Mouse (Mus musculus) WW6 (cell line): ENCODE data around the gene Thoc5.
A peak's percentile ranks its signal among the peaks of the same experiment; 100 is the strongest.

ENCODE experiments used
- DNase-seq: peaks from one replicate; pipeline ENCODE4 v3.0.0-alpha.2; 2013; ENCODE audit warnings: low read depth, low spot score

Thoc5 gene

GRCm38 (mm10) chr11:4906231-4906630, 11.1 kb downstream of the Thoc5 start:
- DNase-seq = no peak

DNA sequence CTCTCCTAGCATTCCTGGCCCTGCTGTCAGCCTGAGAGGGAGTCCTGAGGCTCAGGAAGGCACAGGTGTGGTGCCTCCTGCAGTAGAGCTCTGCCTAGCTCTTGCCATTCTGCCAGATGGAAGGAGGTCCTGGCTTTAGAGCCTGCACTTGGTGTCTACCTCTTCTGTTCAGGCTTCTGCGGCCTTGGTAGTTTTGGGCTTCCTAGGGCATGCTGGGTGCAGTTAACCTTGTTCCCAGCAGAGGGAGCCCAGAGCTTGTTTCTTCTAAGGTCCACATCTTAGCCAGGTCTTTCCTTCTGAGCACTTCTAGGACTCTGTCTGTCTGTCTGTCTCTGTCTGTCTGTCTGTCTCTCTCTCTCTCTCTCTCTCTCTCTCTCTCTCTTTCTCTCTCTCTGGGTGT, 20.9 kb downstream of the Thoc5 start:
- peak; percentile 42 for DNase-seq

DNA sequence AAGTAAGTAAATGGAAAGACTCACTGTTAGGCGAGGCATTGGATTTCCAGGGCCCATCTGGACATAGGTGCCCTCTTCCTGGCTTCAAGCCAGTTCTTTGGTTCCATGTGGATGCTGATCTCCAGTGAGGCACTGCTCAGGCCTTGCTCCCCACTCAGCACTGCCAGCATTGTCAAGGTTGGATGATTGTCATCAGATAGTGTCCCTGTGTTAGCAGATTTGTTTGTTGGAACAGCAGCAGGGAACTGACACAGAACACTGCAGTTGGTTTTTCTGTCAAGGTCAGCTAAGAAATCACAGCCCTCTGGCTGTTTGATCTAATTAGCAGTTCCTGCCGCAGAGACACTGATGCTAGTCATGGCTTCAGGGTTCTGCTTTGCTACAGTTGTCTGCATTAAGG, 26.2 kb downstream of the Thoc5 start:
- no peak for DNase-seq

GRCm38 (mm10) chr11:4921751-4922150, 26.6 kb downstream of the Thoc5 start:
- DNase-seq = no peak

GRCm38 (mm10) chr11:4927224-4927623, 32.1 kb downstream of the Thoc5 start:
- DNase-seq = no peak

DNA sequence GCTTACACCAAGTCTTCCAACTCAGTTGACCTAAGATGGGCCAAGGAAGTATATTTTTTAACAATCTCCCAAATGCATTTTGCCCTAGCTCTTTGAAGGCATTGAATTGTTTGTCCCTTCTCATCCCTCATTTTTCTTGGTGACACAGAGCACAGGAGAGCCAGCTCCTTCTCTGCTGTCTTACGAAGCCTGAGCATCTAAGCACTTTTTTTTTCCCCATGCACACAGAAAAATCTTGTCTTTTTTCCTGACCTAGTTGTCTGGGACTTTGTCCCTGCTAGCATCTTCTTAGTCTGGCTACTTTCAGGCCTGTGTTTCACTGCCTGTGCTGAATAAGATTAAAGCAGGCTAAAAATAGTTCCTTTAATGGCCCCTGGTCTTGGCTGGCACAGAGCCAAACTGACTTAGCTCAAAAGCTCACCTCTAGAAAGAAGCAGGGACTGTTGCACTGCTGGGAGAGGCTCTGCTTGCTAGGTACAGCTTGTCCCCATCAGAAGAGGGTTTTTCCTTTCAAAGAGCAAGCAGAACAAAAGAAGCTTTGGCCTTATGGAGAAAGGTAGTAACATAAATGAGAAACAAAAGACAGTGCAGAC, 36.0 kb downstream of the Thoc5 start:
- DNase-seq = no peak

DNA sequence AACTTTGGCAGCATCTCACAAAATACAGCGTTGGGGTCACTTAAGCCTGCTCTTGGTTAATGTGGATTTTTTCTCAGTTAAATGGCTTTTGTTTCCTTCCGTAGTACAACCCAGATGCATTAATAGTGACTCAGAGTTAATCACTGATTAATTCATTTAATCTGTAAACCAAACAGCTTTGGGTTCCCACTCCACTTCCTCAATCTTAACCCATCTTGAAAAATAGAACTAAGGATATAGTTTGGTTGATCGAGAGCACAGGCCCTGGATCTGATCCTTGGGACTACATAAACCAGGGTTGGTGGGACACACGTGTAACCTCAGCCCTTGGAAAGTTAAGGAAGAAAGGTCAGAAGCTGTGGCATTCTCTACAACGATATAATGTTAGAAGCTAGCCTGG, 41.1 kb downstream of the Thoc5 start:
- no peak for DNase-seq

- DNase-seq = no peak
These were observed 51.4 kb downstream of the Thoc5 start for GRCm38 (mm10) chr11:4946530-4946929.

DNA sequence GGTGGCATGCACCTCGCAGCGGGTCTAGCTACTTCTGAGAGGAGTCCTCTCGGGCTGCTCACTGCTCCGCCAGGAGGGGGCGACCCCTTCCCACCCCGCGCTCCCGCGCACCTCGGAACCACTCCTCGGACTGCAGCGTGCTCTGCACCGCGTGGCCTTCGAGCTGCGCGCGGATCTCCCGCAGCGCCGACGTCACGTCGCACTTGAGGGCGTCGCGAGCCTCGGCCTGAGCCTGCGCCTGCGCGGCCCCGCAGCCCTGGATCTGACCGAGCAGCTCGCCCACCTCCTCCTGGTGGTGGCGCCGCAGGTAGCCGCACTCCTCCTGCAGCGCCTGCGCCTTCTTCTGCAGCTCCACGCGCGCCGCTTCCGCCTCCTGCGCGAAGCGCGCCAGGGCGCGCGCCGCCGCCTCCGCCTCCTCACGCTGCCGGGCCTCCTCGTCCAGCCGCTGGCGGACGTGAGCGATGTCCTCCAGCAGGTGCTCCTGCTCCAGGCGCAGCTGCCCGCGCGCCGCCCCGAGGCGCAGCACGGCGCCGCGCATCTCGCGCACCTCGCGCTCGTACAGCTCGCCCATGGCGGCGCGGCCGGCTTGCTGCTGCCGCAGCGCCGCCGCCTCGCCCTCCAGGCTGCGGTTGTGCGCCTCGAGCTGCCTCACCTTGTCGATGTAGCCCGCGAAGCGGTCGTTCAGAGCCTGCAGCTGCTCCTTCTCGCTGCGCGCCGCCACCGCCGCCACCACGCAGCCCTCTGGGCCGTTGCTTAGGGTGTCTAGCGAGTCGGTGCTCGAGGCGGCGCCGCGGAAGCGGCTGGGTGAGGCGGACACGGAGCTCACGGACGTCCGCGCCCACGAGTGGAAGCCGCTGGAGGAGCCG, 52.1 kb downstream of the Thoc5 start:
- DNase-seq = peak; percentile 93

DNA sequence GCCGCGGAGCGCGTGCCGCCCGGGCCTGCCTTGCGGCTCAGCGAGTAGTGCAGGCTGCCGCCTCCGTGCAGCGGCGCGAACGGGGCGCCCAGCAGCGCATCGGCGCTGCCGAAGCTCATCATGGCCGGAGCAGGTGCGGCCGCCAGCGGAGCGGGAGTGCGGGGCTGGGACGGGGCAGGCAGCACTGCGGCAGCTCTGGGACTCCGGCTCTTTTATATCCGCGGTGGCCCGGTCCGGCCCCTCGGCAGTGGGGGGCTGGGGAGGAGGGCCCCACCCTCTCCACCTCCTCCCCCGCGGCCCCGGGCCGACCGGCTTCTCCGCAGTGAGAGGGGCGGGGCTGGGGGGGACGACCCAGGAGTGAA, 52.7 kb downstream of the Thoc5 start, which contains the start of gene Nefh:
TSS of gene Nefh (minus strand) at position 252 of the 362 bp plus-strand sequence.
- no peak for DNase-seq

DNA sequence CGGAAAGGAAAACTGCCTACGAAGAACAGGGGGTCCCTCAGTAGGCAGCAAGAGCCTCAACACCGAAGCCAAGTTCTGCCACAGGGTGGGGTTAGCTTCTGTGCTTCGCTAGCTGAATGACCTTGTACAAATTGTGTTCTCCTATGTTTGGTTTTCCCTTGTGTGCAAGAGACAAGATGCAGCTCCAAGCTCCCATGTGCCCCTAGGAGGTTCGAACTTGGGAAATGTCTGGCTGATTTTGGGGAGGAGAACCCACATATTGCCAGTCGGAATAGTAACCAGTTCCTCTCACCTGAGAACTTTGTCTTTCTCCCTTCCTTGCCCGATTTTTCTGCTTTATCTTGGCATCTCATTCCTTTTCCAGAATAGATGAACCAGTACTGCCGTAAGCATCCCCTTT, 53.7 kb downstream of the Thoc5 start:
- no peak for DNase-seq

DNA sequence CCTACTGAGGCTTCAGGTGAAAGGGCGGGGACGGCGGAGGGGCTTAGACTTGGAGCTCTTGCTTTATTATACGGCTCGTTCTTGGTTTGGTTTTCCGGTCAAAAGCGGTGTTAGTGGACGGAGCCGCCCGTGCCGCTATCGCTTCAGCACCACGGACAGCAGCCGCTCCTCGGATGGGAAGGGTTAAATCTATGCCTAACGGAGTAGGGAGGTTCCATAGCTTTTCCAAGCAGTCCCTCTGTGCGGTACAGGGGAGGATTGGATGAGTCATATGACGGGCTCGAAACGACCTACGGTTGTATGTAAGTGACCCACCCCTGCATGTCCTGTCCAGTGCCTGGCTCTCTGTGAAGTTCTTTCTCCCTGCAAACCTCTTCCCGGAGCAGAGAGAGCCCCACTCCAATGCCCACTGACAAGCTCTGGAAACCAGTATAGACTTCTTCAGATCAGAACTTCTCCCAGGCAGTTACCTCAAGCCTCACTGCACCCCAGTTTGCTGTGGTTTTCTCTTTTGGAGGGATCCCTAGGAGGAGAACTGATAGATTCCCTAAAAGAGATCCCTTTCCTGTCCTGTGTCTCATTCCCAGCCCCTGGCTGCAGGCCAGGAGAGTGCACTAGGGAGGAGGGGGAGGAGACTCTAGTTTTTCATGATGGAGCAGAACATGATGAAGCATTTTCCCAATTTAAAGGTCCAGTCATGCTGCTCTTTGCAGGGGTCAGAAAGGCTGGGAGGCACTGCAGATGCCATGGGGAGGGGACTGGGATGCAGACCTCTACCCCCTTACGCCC, 54.3 kb downstream of the Thoc5 start:
- no peak for DNase-seq

- DNase-seq = no peak
These were observed 58.3 kb downstream of the Thoc5 start for GRCm38 (mm10) chr11:4953401-4953800.

DNA sequence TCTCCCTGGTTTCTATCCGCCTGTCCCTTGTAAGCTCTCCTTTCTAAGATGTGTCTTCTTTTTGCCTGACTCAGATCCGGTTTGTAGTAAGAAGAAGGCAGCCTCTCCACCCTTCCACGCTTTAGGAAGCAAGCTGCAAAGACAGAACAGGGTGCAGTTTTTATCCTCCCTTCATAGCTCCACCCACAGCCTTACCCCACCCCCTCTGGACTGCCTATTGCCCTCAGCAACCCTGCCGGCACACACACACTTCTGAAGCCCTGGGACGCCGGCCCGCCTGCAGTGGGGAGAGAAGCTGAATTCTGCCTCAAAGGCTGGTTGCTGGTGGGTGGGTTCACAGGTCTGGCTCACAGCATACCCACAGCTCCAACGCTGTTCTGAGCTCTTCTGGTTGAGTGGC, 58.8 kb downstream of the Thoc5 start:
- DNase-seq = no peak

DNA sequence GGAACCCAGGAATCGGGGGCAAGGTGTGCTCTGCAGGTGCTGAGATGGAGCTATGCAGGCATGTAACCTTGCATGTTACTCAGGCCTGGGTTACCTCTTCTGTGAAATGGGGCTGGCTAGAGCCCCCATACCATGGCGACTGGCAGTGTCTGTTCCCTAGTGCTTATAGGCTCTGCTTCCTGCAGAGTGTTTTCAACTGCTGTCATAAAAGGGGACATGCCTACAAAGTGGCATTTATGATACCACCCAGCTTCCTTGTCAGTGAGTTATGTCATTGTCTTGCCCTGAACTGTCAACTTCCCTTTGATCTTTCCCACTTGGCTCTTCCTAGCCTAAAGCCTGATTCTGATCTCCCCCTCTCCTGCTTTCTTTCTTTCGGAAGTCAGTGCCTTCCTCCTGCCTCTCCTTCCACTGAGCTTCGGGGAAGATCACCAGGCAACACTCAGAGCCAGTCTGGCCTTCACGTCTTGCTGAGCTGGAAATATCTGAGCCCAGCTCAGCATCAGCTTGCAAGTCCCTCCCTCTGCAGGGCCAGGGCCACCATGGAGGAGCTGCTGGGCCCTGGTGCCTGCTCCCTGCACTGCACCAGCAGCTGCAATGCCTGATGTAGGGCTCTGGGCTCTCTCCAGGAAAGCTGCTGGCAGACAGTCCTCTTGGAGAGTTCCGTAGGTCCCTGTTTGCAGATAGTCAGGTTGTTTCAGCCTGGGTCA, 68.1 kb downstream of the Thoc5 start:
- no peak for DNase-seq

DNA sequence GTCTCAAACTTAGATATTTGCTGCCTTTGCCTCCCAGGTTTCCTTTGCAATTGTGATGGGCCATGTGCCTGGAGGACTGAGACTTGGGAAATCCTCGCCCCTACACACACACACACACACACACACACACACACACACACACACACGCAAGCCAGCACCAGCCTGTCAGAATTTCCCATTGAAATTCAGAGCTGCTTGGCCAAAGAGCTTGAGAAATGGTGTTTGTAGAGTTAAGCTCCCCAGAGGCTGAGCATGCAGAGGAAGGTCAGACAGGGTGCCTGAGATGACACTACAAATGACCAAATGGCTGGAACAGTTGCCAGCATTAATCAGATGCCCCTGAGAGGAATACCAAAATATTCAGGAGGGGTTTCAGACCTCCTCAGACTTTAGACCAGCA, 71.2 kb downstream of the Thoc5 start:
- DNase-seq = no peak

DNA sequence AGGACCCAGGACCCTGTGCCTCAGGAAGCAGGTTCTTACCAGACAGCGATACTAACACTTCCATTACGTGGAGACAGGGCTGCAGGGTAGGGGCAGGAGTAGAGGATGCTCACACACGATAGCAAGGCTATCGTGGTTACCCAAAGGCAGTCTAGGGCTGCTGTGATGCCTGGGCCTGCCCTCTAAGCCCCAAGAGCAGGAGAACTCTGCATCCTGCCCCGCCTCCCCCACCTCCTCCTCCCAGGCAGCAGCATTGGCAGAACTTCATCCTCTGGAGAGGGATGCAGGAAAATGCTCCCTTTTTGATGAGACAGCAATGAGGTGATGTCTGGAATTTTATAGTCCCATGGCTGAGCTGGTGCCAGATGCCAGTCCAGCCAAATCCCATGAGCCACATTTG, 71.8 kb downstream of the Thoc5 start:
- no peak for DNase-seq

DNA sequence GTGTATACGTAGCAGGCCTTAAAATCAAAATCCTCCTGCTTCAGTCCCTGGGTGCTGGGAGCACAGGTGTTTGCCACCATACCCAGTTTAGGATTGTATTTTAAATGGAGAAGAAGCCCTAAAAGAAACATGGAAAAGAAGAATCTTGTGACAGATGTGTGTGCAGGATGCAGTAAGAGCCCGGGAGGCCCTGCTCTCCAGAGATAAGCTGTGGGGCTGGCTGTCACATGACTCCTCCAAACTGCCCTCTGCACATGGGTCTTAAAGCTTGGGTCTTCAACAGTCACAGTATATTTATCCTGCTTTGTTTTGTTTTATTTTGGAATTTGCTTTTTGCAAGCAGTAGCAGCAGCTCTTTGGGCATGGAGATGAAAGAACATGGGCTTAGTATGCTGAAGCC, 72.4 kb downstream of the Thoc5 start:
- DNase-seq = no peak

DNA sequence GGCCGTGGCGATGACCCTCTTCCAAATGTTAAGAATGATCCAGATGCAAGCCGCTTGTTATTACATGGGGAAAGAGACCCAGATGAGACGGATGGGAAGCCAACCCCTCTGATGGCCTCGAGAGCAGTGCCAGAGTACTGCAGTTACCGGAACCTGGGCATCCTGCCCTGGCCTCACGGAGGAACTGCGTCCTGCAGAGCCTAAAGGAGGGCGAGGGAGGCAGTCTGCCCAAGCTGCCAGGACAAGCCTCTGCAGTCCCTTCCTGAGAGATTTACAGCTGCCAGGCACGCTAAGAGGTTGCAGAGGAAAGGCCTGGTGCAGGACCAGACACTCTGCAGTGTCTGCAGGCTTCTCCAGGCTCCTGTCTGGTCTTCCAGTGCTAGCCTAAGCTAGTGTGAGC, 73.3 kb downstream of the Thoc5 start:
- no peak for DNase-seq

- DNase-seq = no peak
These were observed 78.1 kb downstream of the Thoc5 start for GRCm38 (mm10) chr11:4972967-4973870.

DNA sequence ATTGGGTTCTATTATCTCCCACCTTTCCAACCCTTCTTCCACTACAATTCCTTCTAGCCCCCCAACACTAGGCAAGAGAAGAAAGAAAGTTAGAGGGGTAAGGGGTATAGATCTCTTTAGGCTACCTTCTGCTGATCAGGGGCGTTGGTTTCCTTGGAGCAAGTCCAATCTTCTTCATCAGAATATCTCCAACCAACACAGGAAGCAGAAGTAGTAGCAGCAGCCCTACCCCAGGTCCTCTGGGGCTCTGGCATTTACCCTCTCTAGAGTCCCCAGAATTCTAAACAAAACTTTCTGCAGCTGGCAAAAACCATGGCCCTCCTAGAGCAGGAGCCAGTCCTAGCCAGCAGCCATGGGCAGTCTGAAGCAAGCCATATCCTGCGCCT, 78.7 kb downstream of the Thoc5 start:
- DNase-seq = no peak
